In the genomic region with DNA sequence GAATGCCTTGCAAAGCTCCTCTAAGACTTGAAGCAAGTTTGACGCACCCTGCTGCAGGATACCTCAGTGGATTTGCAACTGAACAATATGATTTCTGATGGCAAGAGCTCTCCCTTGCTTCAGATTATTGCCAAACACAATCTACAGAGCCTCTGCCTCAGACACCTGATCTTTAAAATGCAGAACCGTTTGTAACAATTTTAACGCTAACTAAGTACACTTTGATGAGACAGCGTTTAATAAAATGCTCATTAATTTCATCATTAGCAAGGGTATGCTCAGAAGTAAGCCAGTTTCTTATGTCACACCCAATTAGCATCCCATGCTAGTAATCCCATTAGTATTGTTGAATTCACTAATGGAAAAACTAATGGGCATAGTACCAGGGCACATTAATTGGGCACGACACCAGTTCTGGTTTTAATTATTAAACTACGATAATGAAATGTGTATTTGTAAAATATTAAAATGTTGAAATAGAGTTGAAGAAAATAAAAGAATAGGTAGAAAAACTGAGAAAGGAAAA, we compare ENCODE assay signal across 25 mouse cellular contexts.
DNase-seq lines count a peak whose midpoint lies in the region; ATAC-seq and TF ChIP-seq lines count a peak whose summit lies in the region.
"Had no signal": no experiment of that assay in that cellular context is flagged by ENCODE, and none has a peak within 500 bp of the region (broad histone marks: within the 10 kb centered on the region; RNA-seq: fewer than 3 reads in every experiment).

No protein-coding gene starts in this region.

- H3K9ac ChIP-seq in embryonic facial prominence, embryonic 14.5 days (ENCODE audit: low read depth, low read length) = no peak overlapping the region
- no peak overlapping the region for H3K9ac ChIP-seq in hindbrain, postnatal 0 days (replicated peaks; ENCODE audit: low read length)
- H3K9ac ChIP-seq in hindbrain, embryonic 13.5 days = no peak overlapping the region
- H3K9ac ChIP-seq: embryonic facial prominence, embryonic 13.5 days; heart, embryonic 15.5 days; hindbrain, embryonic 14.5 days had no signal

- H3K27ac ChIP-seq in embryonic facial prominence, embryonic 14.5 days (replicated peaks; ENCODE audit: low read depth, low read length) = no peak overlapping the region
- no peak overlapping the region for H3K27ac ChIP-seq in embryonic facial prominence, embryonic 10.5 days (replicated peaks)
- no peak overlapping the region for H3K27ac ChIP-seq in hindbrain, postnatal 0 days
- H3K27ac ChIP-seq in hindbrain, embryonic 13.5 days = no peak overlapping the region
- H3K27ac ChIP-seq: embryonic facial prominence, embryonic 13.5 days; heart, adult 2 months; heart, embryonic 15.5 days; hindbrain, embryonic 14.5 days had no signal

- TF ChIP-seq CTCF in hindbrain, postnatal 0 days (IDR thresholded peaks at IDR 0.05; ENCODE audit: low read depth) = no peak

- no peaks in the 10 kb centered on the region for H3K27me3 ChIP-seq in embryonic facial prominence, embryonic 14.5 days (replicated peaks; ENCODE audit: control insufficient read depth, insufficient read depth, low read length)
- H3K27me3 ChIP-seq in embryonic facial prominence, embryonic 10.5 days (replicated peaks; ENCODE audit: low read depth, poor library complexity, severe bottlenecking) = no peaks in the 10 kb centered on the region
- no peaks in the 10 kb centered on the region for H3K27me3 ChIP-seq in hindbrain, postnatal 0 days (ENCODE audit: insufficient read depth, low read length)
- peaks cover 3% of the 10 kb centered on the region; the same call in 1 of the 2 replicates for H3K27me3 ChIP-seq in hindbrain, embryonic 13.5 days
- H3K27me3 ChIP-seq: embryonic facial prominence, embryonic 13.5 days; heart, embryonic 15.5 days had no signal

- WGBS in embryonic facial prominence, embryonic 14.5 days = 83% methylated on average over 6 of the region's 6 CpGs
- 80% methylated on average over 6 of the region's 6 CpGs for WGBS in embryonic facial prominence, embryonic 10.5 days
- WGBS in hindbrain, postnatal 0 days = 55% methylated on average over 6 of the region's 6 CpGs
- WGBS in hindbrain, embryonic 13.5 days = 72% methylated on average over 6 of the region's 6 CpGs

- no peak overlapping the region for H3K4me3 ChIP-seq in embryonic facial prominence, embryonic 14.5 days (ENCODE audit: low read depth, low read length)
- H3K4me3 ChIP-seq in embryonic facial prominence, embryonic 10.5 days = no peak overlapping the region
- no peak overlapping the region for H3K4me3 ChIP-seq in hindbrain, postnatal 0 days (ENCODE audit: low read length)
- H3K4me3 ChIP-seq in hindbrain, embryonic 13.5 days = no peak overlapping the region
- H3K4me3 ChIP-seq: embryonic facial prominence, embryonic 13.5 days; heart, adult 2 months; heart, embryonic 15.5 days had no signal

- no peaks in the 10 kb centered on the region for H3K36me3 ChIP-seq in embryonic facial prominence, embryonic 14.5 days (ENCODE audit: control insufficient read depth, insufficient read depth, low read length)
- no peaks in the 10 kb centered on the region for H3K36me3 ChIP-seq in embryonic facial prominence, embryonic 10.5 days (replicated peaks)
- no peaks in the 10 kb centered on the region for H3K36me3 ChIP-seq in hindbrain, postnatal 0 days (ENCODE audit: insufficient read depth, low read length)
- H3K36me3 ChIP-seq in hindbrain, embryonic 13.5 days = no peaks in the 10 kb centered on the region
- H3K36me3 ChIP-seq: embryonic facial prominence, embryonic 13.5 days; G1E; heart, embryonic 15.5 days had no signal

- H3K4me2 ChIP-seq in embryonic facial prominence, embryonic 14.5 days (ENCODE audit: low read depth, low read length) = no peak overlapping the region
- no peak overlapping the region for H3K4me2 ChIP-seq in hindbrain, postnatal 0 days (ENCODE audit: low read depth, low read length)
- H3K4me2 ChIP-seq in hindbrain, embryonic 13.5 days = no peak overlapping the region
- H3K4me2 ChIP-seq: embryonic facial prominence, embryonic 13.5 days; heart, embryonic 11.5 days; heart, embryonic 15.5 days; hindbrain, embryonic 14.5 days had no signal

- no peaks in the 10 kb centered on the region for H3K4me1 ChIP-seq in embryonic facial prominence, embryonic 14.5 days (ENCODE audit: control insufficient read depth, insufficient read depth, low read length)
- no peaks in the 10 kb centered on the region for H3K4me1 ChIP-seq in embryonic facial prominence, embryonic 10.5 days
- no peaks in the 10 kb centered on the region for H3K4me1 ChIP-seq in hindbrain, postnatal 0 days (ENCODE audit: insufficient read depth, low read length)
- no peaks in the 10 kb centered on the region for H3K4me1 ChIP-seq in hindbrain, embryonic 13.5 days (replicated peaks)
- H3K4me1 ChIP-seq: embryonic facial prominence, embryonic 13.5 days; heart, embryonic 15.5 days had no signal

- ATAC-seq in embryonic facial prominence, embryonic 14.5 days (ENCODE audit: low read depth) = no peak
- no peak for ATAC-seq in hindbrain, postnatal 0 days
- no peak for ATAC-seq in hindbrain, embryonic 13.5 days (ENCODE audit: low FRiP score)
- ATAC-seq: activated CD4-positive, CD25-positive, alpha-beta regulatory T cell, adult 4 months; CD4-positive, CD25-positive, alpha-beta regulatory T cell, adult 4 months; Patski had no signal

- DNase-seq in embryonic facial prominence, embryonic 14.5 days (ENCODE audit: low spot score) = peak; percentile 27
- DNase-seq in embryonic facial prominence, embryonic 10.5 days (ENCODE audit: low spot score) = no peak
- DNase-seq in hindbrain, postnatal 0 days (ENCODE audit: low spot score) = peak; percentile 11
- DNase-seq in Muller cell, postnatal 12 days (ENCODE audit: inconsistent ontology term) = peak; percentile 85
- DNase-seq in retina, adult 2 months (ENCODE audit: low read depth, low spot score) = peak; percentile 33
- DNase-seq in kidney, postnatal 4 days = no peak
- DNase-seq in cerebellum, adult 11 months = no peak
- DNase-seq: adrenal gland, postnatal 25 days; B cell, adult 2 months; cerebellum, adult 11-12 months; cerebellum, adult 9-10 months; cerebellum, postnatal 25 days; gastrocnemius, postnatal 14 days; heart, adult 2 months; heart, postnatal 14 days; kidney, adult 11 months had no signal

- H3K9me3 ChIP-seq in embryonic facial prominence, embryonic 14.5 days (ENCODE audit: control insufficient read depth, low read length) = 0 out of 2 replicates have a peak, but pooled peaks cover 6% of the 10 kb centered on the region
- peaks cover 4% of the 10 kb centered on the region; the same call in 1 of the 2 replicates for H3K9me3 ChIP-seq in embryonic facial prominence, embryonic 10.5 days
- no peaks in the 10 kb centered on the region for H3K9me3 ChIP-seq in hindbrain, postnatal 0 days (ENCODE audit: low read length)
- no peaks in the 10 kb centered on the region for H3K9me3 ChIP-seq in hindbrain, embryonic 13.5 days
- H3K9me3 ChIP-seq: embryonic facial prominence, embryonic 13.5 days; heart, embryonic 15.5 days had no signal

Comparison
In these comparisons a context has a peak if more than half of its experiments do, and no peak if none do; other contexts are left out.
1. DNase-seq: peak in embryonic facial prominence, embryonic 14.5 days (single experiment), hindbrain, postnatal 0 days (single experiment), Muller cell, postnatal 12 days (single experiment) and retina, adult 2 months (single experiment); none in embryonic facial prominence, embryonic 10.5 days (single experiment), kidney, postnatal 4 days (0 of 2) and cerebellum, adult 11 months (single experiment).